Mouse (Mus musculus): Measurements from ENCODE around the gene Unc50. TPM values are rescaled to one million over a fixed set of nuclear protein-coding genes. Genes with fewer than 3 reads are reported as not detected.
A peak's percentile ranks its signal among the peaks of the same experiment; 100 is the strongest.

Unc50 gene
- 79.2 and 90.5 TPM in 2 replicates for total RNA-seq (2015)
- total RNA-seq (2017) = 51.2 and 55.2 TPM in 2 replicates

- peak; percentile 95 for ATAC-seq (replicated peaks; ENCODE audit: poor library complexity)
Observed at GRCm38 (mm10) chr1:37429366-37430296, at the start of gene Unc50, which contains the start of gene Coa5. TSS of gene Unc50 (plus strand) at chr1:37430139. TSS of gene Coa5 (minus strand) at chr1:37430103.

- ATAC-seq (replicated peaks; ENCODE audit: poor library complexity) = no peak
Observed at GRCm38 (mm10) chr1:37380913-37381312, 49.0 kb upstream of the Unc50 start.

GRCm38 (mm10) chr1:37384304-37384703 is 45.6 kb upstream of the Unc50 start:
- no peak for ATAC-seq (replicated peaks; ENCODE audit: poor library complexity)

GRCm38 (mm10) chr1:37386448-37386971 is 43.4 kb upstream of the Unc50 start:
- no peak for ATAC-seq (replicated peaks; ENCODE audit: poor library complexity)

- ATAC-seq (replicated peaks; ENCODE audit: poor library complexity) = no peak
Observed at GRCm38 (mm10) chr1:37393174-37393573, 36.8 kb upstream of the Unc50 start.

- ATAC-seq (replicated peaks; ENCODE audit: poor library complexity) = no peak
Observed at GRCm38 (mm10) chr1:37396481-37396880, 33.5 kb upstream of the Unc50 start.

- no peak for ATAC-seq (replicated peaks; ENCODE audit: poor library complexity)
Observed at GRCm38 (mm10) chr1:37398961-37399360, 31.0 kb upstream of the Unc50 start.

- ATAC-seq (replicated peaks; ENCODE audit: poor library complexity) = no peak
Observed at GRCm38 (mm10) chr1:37399734-37400133, 30.2 kb upstream of the Unc50 start.

- peak; percentile 94 for ATAC-seq (replicated peaks; ENCODE audit: poor library complexity)
Observed at GRCm38 (mm10) chr1:37401687-37402086, 28.3 kb upstream of the Unc50 start.

GRCm38 (mm10) chr1:37405137-37405536 is 24.8 kb upstream of the Unc50 start:
- ATAC-seq (replicated peaks; ENCODE audit: poor library complexity) = no peak

GRCm38 (mm10) chr1:37407228-37407627 is 22.7 kb upstream of the Unc50 start:
- no peak for ATAC-seq (replicated peaks; ENCODE audit: poor library complexity)

- peak; percentile 37; the same call in 1 of the 2 replicates for ATAC-seq (replicated peaks; ENCODE audit: poor library complexity)
Observed at GRCm38 (mm10) chr1:37408059-37408458, 21.9 kb upstream of the Unc50 start.

GRCm38 (mm10) chr1:37408678-37409077 is 21.3 kb upstream of the Unc50 start:
- no peak for ATAC-seq (replicated peaks; ENCODE audit: poor library complexity)

- ATAC-seq (replicated peaks; ENCODE audit: poor library complexity) = peak; percentile 83
Observed at GRCm38 (mm10) chr1:37409647-37410046, 20.3 kb upstream of the Unc50 start.

GRCm38 (mm10) chr1:37415394-37415793 is 14.5 kb upstream of the Unc50 start:
- ATAC-seq (replicated peaks; ENCODE audit: poor library complexity) = no peak

- peak; percentile 100 for ATAC-seq (replicated peaks; ENCODE audit: poor library complexity)
Observed at GRCm38 (mm10) chr1:37419420-37419819, 10.5 kb upstream of the Unc50 start.

- ATAC-seq (replicated peaks; ENCODE audit: poor library complexity) = no peak
Observed at GRCm38 (mm10) chr1:37427144-37427875, 2.6 kb upstream of the Unc50 start.

- ATAC-seq (replicated peaks; ENCODE audit: poor library complexity) = no peak
Observed at GRCm38 (mm10) chr1:37428911-37429310, 1.0 kb upstream of the Unc50 start.

GRCm38 (mm10) chr1:37430297-37430840 is 430 bp downstream of the Unc50 start:
- no peak for ATAC-seq (replicated peaks; ENCODE audit: poor library complexity)

GRCm38 (mm10) chr1:37436419-37436818 is 6.5 kb downstream of the Unc50 start:
- peak; percentile 76 for ATAC-seq (replicated peaks; ENCODE audit: poor library complexity)

Measured in megakaryocyte progenitor cell, adult 5-6 weeks (primary cell).